Mouse (Mus musculus) thymus, postnatal 0 days (tissue): ENCODE data around the gene Fanci. TPM values are rescaled to one million over a fixed set of nuclear protein-coding genes. Genes with fewer than 3 reads are reported as not detected.

Experiments
- DNase-seq: peaks from one replicate; pipeline ENCODE4 v3.0.0-alpha.2; 2015; ENCODE audit warnings: low spot score
- polyA plus RNA-seq: library from polyadenylated mRNA; unstranded; fragments of >200 nt; fragmentation: Nextera tagmentation; extraction: Ambion mirVana; gene quantifications from 2 replicates; pipeline ENCODE4 v1.2.1, GENCODE M21; 2015

Fanci gene
- polyA plus RNA-seq, 1 experiment from 2014 or later = 9.7 TPM

DNA sequence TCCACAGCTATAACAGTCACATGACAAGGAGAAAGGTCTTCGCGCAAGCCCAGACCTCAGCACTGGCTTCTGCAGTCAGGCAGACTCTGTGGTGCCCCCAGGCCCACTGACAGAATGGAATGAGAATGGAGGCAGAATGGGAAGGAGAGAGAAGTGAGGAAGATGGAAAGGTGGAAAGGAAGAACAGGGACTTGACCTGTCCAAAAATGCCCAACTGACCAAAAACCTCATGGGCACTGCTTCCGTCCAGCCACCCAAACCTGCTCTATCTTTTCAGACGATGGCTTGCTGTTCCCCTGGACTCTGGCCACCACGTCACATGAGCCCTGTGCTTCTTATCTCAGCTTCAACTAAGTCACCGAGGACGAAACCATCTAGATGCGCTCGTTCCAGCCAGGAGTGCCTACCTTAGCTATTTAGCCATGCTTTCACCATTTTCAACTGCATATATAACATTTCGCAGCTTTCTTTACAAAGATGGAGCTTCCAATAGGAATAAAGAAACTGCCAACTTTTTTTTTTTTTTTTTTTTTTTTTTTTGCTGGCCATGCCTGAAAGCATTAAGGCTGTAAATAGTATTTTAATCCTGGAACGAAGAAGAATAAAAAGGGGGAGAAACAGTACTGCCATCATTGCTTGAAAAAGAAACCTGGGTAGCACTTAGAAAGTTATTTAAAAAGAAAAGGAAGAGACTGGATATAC lies 71.8 kb downstream of the Fanci start:
- DNase-seq = no peak

DNA sequence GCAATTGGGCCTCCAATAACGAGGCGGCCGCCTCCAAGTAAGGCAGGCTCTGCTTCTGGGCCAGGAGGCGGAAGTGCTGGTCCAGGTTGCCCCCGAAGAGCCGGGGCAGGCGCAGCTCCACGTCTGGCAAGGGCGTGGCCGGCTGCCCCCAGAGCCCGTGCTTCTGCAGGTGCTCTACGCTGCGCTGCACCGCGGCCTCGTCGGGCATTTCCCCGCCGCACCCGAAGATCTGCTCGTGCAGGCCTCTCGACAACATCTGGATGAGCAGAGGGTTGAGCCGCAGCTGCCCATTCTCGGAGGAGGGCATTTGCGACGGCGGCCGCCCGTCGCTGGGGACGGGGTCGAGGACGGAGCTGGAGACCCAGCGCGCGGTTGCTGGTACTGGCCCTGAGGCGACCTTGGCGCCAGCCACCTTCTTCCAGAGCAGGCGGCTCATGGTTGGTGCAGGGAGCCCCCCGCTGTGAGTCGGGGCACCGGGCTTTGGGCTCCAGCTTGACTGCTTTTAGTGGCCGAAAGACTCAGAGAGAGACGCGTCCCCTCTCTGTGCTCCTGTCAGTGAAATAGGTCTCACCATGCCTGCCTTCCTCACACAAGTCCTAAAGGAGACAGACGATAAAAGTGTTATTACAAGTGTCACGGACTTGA lies 73.2 kb downstream of the Fanci start:
- DNase-seq = peak; percentile 30

DNA sequence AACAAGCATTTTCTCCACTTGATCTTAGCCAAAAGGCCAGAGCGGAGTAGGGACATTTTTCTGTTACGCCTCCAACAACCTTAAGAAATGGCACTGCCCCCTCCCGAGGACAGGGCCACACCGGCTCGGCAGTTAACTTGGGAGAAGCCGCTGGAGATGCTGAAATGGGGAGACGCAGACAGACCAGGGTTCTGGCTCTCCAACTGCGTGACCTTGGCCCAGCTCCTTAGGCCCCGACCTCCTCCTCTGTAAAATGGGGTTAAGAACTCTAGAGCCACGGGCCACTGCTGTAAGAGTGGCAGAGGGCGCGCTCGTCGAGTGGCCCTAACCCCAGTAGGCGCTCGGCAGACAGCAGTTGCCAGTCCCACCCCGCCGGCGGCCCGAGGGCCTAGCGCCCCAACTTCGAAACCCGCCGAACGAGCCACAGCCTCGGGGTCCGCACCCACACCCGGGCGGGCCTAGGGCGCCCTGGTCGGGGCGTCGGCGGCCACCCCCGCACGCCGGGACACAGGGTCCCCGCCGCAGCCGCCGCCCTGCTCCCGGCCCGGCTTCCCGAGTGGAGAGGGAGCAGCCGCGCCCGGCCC lies 73.8 kb downstream of the Fanci start:
- no peak for DNase-seq

DNA sequence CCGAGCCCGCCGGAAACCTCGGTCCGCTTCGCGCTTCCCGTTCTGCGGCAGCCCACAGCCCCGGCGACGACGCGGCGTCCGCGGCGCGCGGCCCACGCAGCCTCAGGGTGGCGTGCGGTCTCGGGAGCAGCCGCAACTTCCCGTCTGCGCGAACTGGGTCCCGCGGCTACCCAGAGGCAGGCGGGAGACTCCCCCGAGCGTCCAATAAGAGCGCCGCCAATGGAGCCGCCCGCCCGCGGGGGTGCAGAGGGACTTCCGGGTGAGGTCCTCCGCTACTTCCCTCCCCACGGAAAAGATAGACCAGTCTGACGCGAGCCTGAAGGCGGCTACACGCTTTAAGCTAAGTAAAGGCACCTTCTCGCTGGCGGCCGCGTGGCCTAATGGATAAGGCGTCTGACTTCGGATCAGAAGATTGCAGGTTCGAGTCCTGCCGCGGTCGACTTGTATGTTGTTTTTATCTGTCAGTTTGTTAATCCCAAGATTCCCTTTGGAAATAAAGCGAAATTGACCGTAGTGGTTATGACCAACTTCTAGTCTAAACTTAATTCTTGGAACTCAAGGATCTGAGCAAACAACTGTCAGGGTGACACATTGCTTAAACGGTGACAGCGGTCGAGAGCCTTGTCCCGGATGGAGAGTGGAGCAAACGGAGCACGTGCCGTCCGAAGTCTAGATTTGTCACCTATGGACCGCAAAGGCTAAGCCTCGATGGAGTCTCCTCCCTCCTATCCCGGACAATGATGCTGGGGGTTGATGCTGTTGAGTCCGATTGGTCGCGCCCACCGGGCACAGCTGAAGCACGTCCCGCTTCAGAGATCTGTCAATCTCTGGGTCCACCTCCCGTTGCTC lies 74.5 kb downstream of the Fanci start, which contains the start of gene Polg:
Polg (minus strand) TSS at position 310 of the 849 bp plus-strand sequence.
- DNase-seq = peak; percentile 98

DNA sequence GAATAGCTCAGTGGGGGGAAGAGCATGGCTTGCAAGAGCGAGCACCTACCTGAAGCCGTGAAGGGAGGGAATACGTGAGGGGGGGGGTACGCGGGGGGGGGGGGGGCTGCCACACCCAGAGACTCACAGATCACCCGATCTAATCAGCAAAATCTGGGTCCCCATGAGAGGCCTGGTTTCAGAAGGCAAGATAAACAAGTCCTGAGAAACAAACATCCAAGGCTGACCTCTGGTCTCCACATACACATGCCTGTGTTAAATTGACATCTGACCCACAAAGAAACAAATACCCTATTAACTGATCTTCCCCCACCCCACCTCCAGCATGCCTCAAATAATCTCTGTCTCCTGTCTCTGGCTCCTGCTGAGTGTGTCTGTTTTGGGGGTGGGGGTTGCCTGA lies 76.2 kb downstream of the Fanci start:
- no peak for DNase-seq

DNA sequence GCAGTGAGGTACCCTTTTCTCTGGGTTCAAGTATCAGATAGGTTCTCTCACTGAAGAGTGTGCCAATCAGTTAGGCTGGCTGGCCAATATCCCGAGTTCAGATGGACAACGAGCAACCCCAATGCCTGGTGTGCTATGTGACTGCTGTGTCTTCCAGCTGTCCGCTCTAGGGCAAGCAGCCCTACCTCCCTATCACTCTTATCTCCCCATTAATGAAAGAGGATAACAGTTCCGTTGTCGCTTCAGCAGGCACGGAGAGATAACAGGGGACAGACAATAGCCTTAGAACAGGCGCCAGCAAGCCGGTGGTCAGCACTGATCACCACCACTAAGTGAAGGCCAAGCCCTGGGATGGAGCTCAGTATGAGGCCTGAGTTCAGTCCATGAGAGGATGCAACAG lies 77.3 kb downstream of the Fanci start:
- no peak for DNase-seq

DNA sequence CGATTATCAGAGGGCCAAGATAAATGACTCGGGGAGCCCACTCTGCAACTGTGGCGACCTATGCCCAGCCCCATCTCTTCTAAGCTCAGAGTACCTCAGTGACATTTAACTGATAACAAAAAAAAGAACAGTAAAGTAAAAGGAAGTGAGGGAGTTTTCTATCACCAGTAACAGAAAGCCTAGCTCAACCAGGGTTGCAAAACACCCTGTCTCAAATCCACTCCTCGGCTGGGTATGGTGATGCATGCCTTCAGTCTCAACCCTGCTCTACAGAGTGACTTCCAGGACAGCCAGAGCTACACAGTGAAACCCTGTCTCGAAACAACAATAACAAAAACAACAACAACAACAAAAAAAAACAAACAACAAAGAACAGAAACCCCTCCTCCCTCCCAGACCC lies 78.0 kb downstream of the Fanci start:
- DNase-seq = no peak

DNA sequence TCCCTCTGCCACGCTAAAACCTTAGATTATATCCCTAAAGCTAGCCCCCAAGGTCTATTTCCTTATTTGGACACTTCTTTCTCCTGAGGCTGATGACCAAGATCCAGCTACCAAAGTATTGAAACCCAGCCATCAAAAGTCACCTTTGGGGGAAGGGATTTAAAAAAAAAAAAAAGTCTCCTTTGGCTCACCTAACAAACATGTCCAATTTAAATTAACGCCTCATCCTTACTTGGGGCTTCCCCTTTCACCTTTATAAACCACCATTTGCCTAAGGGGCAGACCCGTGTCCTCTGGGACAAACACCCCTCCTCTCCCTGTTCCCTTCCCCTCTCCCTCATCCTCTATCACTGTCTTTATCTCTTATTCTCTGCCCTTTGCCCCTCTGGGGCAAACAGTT lies 79.0 kb downstream of the Fanci start:
- DNase-seq = no peak

DNA sequence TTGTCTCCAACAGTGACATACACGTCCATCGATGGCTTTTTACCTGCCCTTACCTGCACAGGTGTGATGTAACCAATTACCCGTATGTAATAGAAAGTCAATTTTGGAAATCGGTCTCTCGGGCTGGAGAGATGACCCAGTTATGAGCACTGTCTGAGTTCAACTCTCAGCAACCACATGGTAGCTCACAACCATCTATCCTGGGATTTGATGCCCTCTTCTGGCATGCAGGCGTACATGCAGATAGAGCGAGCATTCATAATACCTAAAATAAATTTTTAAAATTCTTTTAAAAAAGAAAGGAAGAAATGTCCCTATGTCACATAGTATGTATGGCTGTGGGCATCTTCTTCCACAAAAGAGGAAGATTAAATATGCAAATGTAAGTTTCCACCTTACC lies 79.7 kb downstream of the Fanci start:
- peak; percentile 9 for DNase-seq

DNA sequence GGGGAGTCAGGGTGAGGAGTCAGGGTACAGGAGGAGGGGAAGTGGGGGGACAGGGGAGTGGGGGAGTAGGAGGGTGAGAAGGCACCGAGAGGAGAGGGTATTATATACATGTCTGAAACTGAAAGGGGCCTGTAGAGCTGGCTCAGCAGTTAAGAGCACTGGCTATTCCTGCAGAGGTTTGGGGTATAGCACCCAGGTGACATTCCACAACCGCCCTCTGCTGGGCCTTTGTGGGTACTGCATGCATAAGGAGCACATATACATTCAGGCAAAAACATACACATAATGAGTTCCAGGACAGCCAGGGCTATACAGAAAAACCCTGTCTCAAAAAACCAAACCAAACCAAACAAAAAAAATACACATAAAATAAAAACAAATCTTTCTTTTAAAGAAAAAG lies 81.1 kb downstream of the Fanci start:
- DNase-seq = peak; percentile 51

DNA sequence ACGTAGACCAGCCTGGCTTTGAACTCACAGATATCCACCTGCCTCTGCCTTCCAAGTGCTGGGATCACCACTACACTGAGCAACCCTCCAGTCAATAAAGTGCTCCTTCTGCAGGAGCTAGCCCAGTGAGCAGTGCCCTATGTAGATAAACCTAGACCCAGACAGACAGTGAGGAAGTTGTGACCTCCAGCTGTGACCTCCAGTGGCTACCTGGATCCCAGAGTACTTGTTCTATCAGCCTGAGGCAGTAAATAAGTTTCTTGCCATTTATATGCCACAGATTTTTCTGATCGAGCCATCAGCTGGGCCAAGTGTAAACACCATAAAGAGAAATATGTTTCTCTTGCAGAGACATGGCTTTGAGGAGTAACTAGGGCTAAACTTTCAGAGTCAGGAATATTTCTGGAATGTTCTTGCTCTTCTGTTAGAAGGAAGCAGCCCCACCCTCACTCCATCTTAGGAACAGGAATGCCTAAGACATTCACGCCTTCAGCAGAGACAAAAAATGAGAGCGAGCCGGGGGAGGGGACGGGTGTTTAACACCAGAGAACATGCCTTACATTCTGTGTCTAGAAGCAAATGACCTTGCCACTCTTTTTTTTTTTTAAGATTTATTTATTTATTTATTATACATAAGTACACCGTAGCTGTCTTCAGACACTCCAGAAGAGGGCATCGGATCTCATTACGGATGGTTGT lies 81.9 kb downstream of the Fanci start:
- DNase-seq = no peak

DNA sequence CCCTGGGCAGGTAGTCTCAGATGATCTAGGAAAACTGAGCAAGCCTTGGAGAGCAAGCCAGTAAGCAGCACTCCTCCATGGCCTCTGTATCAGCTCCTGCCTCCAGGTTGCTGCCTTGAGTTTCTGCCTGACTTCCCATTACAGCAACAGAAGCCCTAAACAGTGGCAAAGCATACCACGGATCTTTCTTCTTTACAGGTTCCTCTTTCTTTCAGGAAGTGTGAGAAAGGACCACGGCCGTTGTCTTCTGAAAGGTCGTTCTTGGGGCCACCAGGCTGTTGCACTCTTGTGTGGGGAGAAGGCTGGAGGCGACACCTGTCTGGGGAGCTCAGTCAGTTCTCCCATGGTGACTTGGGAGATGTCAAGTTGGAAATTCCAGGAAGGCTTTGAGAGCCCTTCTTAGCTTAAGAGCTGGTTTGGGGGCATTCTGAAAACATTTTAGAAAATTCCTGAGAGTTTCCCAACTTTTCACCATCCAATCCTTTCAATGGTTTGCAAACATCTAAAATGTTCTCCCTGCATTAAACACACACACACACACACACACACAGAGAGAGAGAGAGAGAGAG lies 83.2 kb downstream of the Fanci start:
- no peak for DNase-seq

DNA sequence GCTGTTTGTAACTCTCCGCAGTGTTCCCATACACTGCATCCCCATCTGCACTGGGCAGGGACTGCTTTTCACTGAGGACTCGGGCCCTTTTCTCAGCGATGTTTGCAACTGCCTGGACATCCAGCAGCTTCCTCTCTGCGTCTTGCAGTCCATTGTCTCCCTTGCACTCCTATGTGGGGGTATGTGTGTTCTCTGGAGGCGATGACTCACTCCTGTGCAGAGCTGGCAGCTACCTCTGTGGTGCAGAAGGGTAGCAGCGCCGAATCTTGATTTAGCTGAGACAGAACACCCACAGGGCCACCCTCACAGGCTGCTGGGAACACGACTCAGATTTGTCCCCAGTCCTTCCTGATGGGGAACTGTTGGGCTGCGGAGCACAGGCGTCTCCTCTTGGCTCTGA lies 94.8 kb downstream of the Fanci start:
- DNase-seq = no peak

DNA sequence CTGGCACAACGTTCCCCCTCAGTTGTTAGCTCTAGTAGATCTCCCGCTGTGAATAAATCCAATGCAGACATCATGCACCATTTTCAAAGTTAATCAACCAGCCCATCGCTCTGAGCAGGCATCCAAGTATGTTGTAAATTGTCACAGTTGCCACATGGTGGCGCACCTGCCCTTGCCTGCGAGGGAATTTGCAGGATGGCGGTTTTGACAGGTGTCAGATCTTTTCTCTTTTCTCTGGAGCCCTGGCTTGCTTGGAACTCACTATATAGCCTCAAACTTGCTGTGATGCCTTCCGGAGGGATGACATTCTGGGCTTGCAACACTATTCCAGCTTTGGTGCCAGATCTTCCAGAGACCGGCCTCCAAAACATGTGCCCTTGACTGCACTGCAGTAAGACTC lies 102.2 kb downstream of the Fanci start:
- peak; percentile 59 for DNase-seq

DNA sequence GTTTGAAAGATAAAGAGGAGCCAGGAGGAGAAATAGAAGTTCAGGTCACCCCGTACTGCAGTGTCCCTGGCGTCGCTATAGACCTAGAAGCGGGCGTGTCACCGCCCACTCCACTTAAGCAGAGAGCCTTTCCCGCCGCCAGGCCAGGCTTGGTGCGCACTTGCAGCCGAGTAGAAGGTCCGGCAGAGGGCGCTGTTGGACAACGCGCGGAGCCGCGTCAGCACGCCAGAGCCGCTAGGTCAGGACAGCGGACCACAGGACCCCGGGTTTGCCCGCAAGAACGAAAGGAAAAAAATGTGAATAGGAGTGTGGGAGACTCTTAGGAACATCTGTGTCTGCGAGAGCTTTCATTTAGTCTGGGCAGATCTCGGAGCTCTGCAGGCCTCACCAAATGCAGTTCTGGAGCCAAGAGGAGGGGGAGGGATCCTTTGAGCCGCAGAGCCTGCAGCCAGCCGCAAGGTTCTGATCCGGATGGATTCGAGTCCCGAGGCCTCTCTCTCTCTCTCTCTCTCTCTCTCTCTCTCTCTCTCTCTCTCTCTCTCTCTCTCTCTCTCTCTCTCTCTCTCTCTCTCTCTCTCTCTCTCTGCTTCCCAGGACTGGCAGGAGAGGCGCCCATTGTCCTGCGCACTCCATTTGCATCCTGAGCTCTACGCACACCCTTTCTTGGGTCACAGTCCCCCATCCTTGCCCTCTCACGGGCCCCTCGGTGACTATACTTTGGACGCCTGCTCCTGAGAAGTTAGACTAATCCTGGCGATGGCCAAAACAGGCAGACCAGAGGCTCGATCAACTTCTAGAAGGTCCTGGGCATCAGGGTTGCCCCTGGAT lies 104.5 kb downstream of the Fanci start:
- peak; percentile 79 for DNase-seq

DNA sequence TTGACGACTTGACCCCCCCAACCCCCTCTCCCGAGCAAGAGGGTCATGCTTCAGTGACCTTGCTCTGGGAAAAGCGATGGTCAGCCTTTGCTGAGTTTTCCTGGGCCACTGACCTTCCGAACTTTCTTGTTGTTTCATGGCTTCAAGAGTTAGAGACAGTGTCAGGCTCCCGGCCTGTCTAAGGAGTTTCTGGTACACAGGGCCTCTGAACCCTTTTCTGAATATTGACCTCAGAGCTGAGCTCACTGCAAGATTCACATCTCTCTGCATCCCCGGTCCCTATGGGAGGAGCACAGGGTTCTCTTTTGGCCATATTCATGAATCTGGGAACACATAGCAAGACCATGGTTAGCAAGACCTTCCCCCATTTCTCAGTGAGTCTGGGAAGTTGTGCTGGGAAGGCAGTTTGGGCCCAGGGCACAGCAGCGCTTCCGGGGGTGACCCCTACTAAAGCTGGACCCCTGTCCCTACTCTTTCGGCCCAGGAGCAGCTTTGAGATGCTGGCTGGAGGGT lies 105.1 kb downstream of the Fanci start:
- DNase-seq = no peak

DNA sequence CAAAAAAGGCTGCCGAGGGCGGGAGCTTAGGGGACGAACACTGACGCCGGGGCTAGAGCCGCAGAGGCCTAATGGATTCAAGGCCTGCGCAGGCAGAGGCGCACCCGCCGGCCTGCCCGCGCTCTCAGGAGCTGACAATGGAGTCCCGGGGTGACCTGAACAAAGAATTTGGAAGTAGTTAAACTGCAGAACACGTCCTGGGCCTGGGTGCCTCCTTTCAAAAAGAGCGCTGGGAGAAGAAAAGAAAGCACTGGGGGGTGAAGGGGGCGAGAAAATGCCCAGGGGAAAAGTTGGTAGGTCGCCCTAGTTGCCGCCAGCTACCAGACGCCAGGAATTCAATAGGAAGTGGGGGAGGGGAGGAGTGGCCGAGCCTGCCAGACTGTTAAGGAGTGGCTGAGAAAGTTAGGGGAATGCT lies 106.0 kb downstream of the Fanci start:
- DNase-seq = no peak

DNA sequence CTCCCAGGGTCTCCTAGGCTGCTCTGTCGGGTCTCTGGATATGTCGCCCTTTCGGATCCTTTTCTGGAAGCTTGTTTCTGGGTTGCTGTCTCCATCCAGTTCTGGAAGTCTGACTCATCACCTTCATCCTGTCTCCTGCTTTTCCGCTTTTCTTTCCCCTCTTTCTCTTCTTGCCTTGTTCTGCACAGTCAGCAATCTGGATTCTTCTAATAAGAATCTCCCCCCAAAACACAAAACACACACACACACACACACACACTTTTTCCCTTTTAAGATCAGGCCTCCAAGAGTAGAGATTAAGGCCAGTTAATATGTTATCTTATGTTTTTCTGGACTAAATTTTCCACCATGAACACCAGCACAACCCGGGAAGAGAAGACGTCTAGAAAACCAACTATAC lies 106.6 kb downstream of the Fanci start:
- DNase-seq = no peak

DNA sequence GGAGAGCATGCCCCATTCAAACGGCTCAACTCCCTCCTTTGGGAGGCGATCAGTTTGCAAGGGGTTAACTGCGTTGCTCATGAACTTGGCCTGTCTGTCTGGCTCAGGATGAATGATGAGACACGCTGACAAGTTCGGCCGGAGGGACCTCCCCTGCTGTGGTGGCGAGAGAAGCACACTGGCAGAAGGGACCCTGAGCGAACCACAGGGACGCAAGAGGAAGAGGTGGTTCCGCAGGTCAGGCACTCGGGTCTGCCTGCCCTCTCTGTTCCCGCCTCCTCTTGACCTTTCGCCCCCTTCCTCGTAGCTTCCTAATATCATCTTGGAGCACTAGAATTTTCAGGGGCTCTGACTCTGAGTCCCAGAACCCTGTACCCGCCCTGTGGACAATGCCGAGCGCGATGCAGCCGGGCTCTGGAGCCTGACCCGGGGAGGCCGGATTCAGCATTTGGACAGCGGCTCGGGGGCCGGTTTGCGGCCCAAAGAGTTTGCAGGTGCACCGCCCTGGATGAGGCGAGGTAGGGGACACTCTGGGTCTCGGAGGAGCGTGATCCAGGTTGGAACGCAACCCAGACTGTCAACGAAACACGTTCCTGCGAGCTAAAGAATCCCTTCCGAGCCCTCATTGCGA lies 107.4 kb downstream of the Fanci start:
- DNase-seq = no peak
